Mouse (Mus musculus): ENCODE measurements around the gene Retnlb. TPM values are rescaled to one million over a fixed set of nuclear protein-coding genes. Genes with fewer than 3 reads are reported as not detected.

The Retnlb gene
- polyA plus RNA-seq, 1 experiment from 2014 or later = not detected

Other genes starting within 250 kb of the Retnlb start
- not detected in 2 replicates for gene Trat1, start 44.8 kb upstream of the Retnlb start, polyA plus RNA-seq (2015; fragmentation: Nextera tagmentation; extraction: Ambion mirVana)
- not detected in 2 replicates for gene Retnla, start 25.7 kb downstream of the Retnlb start, polyA plus RNA-seq (2015; fragmentation: Nextera tagmentation; extraction: Ambion mirVana)
- not detected in 2 replicates for gene Retnlg, start 55.8 kb downstream of the Retnlb start, polyA plus RNA-seq (2015; fragmentation: Nextera tagmentation; extraction: Ambion mirVana)
- 37.3 and 38.8 TPM in 2 replicates for gene Dzip3, start 177.3 kb downstream of the Retnlb start, polyA plus RNA-seq (2015; fragmentation: Nextera tagmentation; extraction: Ambion mirVana)
- 30.7 TPM in 2 replicates for gene Cip2a, start 177.3 kb downstream of the Retnlb start, polyA plus RNA-seq (2015; fragmentation: Nextera tagmentation; extraction: Ambion mirVana)
- gene Myh15, start 240.6 kb downstream of the Retnlb start, polyA plus RNA-seq (2015; fragmentation: Nextera tagmentation; extraction: Ambion mirVana) = not detected in 2 replicates